Mouse (Mus musculus): ENCODE data around the gene Tet1.
"Not testable (repeated sequence)": the region's sequence is repeated elsewhere in the genome, so short reads cannot be mapped to it uniquely, and the experiment has no call there.

Gene Tet1

DNA sequence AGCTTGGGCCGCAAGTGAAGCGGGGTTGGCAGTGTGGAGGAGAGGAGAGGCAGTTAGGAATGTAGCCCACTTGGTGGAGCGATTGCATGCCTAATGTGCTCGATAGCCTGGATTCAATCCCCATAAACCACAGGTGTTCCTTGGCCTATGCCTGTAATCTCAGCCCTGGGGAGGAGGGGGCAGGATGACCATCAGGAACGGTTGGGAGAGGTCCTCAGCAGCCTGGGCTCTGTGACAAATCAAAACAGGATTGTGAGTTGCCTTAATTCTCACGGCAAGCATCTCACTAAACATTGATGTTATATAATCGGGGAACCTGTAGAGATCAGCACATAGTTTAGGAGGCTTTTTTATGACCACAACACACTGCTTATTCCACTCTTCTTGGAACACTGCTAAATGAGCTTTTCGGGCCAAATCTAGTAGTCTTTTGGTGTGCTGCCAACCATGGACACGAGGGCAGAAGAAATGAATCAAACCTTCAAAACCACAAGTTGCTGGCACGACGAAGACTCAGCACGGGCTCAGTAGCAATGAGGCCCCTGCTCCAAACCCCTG is 61.6 kb downstream of the Tet1 start:
- no peak for DNase-seq (ENCODE audit: low spot score)

DNA sequence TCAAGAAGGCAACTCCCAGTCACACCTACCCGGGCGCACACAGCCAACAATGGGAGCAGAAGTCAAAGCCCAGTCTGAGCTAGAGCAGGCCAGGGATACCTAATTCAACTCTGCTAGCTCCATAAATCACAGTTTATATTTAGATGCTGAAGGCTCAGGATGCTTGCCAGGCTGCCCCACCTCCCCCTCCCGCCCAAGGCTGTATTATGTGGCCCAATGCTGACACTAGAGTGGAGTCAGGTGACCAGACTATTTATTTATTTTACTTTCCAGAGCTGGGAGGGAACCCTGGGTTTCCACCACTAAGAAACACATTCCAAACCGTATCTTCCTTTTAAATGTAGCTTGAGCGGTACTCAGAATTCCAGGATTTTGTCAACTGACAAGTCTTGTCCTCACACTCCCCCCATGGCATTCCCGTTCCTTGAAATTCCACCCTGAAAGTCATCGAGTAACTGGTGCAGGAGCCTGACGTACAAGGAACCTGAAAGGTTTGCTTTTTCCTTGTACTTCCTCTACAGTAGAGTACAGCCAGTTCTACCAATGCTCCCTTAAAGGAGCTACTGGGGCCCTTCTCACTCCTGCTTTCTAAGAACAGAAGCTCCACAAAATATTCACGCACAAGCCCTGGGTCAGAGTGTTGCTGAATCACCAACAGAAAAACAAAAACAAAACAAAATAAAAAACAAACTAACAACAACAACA is 64.9 kb downstream of the Tet1 start:
- peak; percentile 52 for DNase-seq (ENCODE audit: low spot score)

DNA sequence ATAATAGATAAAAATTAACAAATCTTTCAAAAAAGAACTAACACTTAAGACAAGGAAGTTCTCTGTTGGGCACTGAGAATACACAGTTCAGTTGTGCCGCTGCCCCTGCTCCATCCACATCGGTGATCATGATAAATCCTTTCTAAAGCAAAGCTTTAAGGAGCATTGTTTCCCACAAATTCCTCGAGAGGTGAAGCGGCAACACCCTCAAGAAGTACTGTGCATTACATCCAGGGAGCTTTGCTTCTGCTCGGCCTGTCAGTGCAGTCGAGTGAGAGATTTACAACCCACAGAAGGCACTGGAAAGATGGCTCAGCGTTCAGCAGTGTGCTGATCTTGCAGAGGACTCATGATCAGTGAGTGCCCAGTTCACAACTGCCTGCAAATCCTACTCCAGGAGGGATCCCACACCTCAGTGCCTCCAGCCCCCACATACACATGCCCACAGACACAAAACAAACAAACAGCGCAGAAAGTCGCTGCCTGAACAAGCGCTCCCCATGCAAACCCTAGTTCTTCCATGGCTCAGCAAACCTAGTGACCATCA is 66.8 kb downstream of the Tet1 start:
- no peak for DNase-seq (ENCODE audit: low spot score)

DNA sequence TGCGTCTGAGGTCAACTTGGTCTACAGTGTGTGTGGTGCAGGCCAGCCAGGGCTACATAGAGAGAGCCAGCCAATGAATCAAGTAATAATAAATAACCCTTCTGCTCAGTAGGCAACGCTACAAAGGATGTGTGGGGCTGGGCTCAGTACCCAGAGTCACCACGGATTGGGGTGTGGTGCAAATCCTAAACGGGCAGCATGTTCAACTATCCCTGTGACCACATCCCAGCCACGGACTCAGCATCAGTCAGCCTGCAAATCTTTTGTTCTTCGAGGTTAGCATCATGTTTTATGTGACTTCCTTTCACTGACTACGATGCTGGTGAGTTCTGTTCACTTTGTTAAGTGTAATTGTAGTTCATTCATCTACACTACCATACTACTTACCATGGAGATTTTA is 68.1 kb downstream of the Tet1 start:
- DNase-seq (ENCODE audit: low spot score) = no peak

DNA sequence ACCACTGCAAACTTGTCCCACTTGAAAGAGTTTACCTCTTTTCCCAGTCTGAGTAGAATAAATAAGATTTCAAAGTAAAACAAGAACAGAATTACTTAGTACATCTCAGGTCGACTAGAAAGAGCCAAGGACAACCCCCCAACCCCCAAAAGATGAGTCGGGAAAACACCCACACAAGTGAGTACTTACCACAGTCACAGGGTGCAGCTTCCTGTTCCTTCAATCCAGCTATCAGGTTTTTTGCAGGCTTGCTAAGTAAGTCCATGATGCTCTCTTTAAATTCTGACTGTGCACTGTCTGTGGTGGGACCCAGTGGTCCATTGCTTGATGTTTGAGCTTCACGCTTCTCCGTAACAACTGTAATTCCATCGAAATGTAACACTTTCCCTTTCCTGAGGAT is 70.8 kb downstream of the Tet1 start:
- no peak for DNase-seq (ENCODE audit: low spot score)

DNA sequence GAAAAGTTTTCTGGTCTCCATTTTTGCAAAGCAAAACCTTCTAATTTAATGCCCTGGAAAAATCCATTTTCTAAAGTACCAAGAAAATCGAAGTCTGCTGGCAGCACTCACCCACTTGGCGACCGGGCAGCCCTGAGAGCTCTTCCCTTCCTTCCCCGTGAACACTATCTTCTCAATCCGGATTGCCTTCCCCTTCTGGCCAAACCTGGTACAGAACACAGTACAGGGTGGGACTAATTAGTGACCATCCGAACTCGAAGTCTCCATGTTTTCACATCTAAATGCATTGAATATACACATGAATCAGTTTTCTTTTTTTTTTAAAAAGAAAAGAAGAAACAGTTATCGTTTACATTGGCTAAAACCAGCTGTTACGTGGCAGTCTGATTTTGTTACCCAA is 76.0 kb downstream of the Tet1 start:
- no peak for DNase-seq (ENCODE audit: low spot score)

DNA sequence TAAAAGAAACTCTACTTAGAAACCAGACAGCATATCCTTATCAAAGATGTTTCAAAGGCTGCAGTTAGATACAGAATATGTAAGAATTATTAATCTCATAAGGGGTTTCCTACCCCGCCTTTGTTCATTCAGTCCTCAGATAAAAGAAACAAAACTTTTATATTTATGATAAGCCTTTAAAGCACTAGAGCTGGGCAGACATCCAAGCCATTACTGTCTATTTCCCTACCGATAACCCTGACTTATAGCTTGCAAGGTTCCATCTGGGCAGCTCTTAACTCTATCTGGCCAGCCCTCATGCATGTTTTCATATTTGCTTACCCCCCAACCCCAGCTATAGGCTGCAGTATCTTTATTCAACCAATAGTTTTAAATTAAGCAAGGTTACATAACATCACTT is 77.2 kb downstream of the Tet1 start:
- DNase-seq (ENCODE audit: low spot score) = no peak

DNA sequence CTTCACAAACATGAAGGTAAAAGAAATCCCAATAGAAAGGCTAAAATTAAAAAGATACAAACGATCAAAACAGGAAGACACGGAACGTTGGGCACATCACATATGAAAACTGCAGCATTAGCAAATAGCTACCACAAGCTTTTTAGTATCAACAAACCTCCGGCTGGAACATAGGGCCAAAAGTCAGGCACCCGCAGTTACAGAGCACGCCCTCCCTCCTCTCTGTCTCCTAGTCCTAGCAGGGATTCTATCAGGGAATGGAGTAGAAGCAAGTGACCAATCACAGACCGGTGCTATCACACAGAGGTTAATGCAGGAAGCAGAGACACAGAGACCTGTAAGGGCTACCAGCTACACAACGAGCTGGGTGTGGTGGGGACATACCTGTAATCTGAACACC is 84.3 kb downstream of the Tet1 start:
- no peak for DNase-seq (ENCODE audit: low spot score)

DNA sequence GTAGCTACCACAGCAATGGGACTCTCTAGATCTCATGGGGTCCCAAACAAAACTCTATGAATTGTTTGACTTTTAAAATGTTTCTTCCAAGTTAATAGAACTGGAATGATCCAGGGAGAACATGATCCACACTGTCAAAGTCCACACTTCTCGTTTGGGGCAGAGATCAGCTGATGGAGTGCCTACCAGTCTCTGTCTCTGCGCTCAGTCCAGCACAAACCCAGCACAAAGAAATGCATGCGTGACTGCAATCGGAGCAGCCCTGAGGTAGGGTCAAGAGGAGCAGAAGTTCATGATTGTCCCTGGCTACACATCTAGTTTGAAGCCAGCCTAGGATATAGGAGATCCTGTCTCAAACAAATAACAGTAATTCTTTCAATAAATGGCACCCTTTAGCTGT is 85.4 kb downstream of the Tet1 start:
- no peak for DNase-seq (ENCODE audit: low spot score)

DNA sequence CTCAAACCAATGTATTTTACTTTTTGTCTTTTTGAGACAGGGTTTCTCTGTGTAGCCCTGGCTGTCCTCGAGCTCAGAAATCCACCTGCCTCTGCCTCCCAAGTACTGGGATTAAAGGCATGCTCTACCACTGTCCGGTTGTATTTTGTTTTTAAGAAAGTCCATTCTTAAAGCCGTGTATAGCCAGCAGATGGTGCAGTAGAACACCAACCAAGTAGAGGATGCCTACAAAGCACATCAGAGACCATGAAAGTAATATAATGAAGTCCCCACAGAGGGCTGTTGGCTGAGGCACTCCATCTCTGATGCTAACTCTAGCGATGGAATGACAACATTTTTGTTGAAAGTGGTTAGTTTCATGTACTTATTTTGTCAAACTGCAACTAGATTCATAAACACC is 98.8 kb downstream of the Tet1 start:
- DNase-seq (ENCODE audit: low spot score) = no peak

DNA sequence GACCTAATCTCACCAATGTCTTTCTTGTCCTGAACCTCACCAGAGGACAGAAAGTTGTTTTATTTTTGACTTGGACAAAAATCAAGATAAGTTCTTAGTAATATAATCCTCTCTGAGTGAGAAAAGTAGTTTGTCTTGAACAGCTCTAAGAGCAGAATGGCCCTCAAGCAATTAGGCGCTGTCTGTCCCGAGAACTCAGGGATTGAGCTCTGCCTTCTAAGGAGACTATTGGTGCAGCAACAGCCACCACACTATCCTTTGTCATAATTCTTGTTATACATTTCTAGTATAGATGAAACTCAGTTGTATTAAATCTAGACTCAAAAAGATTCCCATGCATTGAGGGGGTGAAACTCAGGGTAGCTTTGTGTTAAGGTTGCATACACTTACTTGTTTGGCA is 100.0 kb downstream of the Tet1 start:
- no peak for DNase-seq (ENCODE audit: low spot score)

DNA sequence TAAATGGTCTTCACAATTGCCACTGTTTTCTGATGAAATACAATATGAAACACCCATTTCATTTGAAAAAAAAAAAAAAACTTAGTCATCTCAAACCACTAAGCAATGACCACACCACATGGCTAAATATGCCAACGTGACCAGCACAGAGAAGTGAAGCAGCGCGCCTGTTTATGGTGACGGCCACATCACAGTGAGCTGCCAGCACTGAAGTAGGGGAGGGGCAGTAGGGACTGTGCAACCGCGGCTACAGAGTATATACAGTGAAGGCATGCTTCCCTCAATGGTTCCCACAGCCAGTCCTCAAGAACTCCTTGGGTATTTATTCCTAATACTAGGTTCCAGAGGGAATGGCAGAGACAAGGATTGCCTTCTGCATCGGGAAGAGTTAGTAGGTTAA is 100.5 kb downstream of the Tet1 start:
- no peak for DNase-seq (ENCODE audit: low spot score)

DNA sequence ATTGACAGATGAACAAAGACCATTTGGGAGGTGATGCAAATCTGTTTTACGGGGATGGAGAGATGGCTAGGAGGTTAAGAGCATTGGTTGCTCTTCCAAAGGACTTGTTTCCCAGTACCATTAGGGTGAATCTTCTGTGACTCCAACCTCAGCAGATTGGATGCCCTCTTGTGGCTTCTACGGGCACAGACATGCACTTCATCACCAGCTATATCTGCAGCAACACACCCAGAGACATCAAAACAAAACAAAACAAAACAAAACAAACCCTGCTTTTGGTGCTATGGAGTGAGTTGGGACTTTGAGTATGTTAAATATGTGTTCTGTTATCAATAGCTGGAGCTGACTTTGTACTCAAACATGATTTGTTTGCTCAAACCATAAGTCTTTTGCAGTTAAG is 104.7 kb downstream of the Tet1 start:
- DNase-seq (ENCODE audit: low spot score) = no peak

DNA sequence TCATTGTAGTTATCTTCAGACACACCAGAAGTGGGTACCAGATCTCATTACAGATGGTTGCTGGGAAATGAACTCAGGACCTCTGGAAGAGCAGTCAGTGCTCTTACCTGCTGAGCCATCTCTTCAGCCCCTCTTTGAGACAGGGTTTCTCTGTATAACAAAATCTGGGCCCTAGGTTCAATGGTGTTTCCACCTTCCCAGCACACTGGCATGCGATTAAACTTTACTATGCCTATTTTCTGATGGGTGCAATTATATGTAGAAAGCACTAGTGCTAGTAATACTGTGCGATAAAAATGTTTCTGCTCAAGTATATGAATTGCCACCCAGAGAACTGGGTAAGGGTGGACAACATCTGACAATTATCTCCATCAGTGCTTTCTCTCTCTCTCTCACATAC is 105.5 kb downstream of the Tet1 start:
- DNase-seq (ENCODE audit: low spot score) = no peak

DNA sequence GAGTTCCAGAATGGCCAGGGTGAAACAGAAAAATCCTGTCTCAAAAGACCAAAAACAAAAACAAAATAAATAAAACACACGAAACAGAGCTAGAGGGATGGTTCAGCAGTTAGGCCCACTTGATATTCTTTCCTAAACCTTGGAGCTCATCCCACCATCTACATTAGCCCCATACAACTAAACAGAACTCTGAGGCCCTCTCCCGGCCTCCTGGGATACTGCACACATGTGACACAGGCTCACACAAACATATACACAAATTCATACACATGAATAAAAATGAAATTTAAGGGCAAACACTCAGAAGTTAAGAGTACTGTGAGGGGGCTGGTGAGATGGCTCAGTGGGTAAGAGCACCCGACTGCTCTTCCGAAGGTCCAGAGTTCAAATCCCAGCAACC is 114.6 kb downstream of the Tet1 start:
- no peak for DNase-seq (ENCODE audit: low spot score)

DNA sequence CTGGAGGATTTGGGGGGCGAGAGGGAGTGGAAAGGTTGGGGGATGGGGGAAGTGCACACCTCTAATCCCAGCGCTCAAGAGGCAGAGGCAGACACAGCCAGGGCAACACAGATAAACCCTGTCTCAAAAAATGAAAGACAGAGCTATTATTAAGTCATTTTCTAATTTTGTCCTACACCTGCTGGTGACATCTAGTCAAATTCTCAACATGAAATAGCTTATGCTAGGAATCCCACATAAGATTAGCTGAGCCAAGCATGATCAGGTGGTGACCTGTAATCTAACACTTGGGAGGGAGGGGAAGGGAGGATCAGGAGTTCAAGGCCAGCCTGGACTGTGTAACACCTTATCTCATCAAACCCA is 115.7 kb downstream of the Tet1 start:
- DNase-seq (ENCODE audit: low spot score) = peak; percentile 46

DNA sequence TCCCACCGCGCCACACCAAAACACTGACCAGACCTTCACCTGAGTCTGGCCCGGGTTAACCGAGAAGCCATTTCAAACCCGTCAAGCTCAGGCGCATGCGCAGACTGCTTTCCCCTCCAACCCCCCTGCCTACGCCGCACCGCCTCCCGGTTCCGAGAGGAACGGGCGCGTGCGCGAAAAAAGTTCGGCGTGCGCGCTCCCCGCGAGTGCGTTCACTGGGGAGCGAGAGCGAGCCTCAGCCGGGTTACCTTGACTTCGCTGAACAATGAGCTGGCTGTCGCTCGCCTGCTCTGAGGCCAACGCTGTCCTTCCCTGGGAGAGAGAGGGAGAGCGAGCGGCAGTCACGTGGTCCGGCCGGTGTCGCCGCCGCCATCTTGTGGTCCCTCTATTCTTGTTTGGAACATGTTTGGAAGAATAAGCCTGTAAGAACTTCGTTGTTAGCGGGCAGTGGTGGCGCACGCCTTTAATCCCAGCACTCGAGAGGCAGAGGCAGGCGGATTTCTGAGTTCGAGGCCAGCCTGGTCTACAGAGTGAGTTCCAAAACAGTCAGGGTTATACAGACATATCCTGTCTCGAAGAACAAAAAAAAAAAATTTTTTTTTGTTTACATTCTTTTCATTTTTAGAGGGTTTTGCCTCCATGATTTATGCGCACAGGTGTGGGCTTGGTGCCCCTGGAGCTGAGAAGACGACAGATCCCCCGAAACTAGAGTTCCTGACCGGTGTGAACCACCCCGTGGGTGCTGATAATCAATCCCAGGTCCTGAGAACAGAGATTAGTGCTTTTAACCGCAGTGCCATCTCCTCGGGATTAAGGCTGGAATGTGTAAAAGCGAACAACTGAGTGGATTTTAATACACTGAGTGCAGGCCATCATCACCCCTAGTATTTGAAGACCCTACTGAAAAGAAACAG is 116.4 kb downstream of the Tet1 start, which contains the start of gene Ccar1:
Ccar1 (minus strand) TSS at position 110 of the 914 bp plus-strand sequence.
- peak; percentile 99 for DNase-seq (ENCODE audit: low spot score)

DNA sequence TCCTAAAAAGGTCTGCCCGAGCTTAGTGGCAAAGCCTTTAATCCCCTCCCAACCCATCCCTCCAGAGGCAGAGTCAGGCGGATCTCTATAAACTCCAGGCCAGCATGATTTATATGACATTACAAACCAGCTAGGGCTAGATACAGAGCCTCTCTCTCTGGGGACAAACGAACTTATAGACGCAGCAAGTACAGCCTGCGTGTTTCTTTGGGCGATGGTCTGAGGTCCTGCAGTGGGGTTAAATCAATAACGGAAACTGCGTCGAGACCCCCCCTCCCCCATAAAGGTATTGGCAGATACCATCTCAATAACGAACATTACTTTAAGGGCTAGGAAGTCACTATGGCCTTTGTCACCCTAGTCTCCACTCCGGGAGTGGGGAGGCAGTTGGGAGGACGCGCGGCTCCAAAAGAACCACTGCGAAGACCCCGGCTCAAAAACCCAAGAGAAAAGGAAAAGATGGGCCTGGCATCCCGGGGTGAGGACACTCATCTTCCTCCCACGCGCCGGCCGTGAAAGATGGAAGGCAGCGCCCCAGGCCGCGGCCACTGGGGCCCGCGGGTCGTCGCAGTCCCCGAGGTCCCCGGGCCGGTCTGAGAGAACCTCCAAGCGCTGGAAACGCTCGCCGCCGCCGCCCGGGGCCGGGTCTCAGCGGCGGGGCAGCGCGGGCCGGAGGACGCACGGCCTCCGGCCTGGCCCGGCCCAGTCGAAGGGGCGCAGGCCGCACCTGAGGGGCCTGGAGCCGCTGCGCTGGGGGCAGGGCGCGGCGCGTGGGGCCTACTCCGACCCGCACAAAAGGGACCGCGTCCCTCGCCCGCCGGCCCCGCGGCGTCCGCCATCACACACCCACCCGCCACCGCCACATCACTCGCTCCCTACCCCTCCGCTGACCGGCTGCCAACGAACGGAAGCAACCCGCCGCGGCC is 117.3 kb downstream of the Tet1 start:
- DNase-seq (ENCODE audit: low spot score) = peak; percentile 75

DNA sequence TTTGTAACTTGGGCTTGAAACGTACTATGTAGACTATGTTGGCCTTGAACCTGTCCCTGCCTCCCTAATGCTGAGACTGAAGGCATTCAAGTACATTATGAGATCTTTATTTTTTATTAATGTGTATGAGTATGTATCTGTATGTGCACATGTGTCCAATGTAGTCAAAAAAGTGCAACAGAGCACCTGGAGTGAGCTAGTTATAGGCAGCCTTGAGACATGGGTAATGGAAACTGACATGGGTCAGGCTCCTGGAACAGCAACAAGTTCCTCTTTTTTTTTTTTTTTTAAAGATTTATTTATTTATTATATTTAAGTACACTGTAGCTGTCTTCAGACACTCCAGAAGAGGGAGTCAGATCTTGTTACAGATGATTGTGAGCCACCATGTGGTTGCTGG is 127.0 kb downstream of the Tet1 start:
- not testable (repeated sequence) for DNase-seq (ENCODE audit: low spot score)

All from testis, postnatal 10 days (tissue).